9 mouse cellular contexts compared by ENCODE assay signal in genomic region chr15:10747638-10748037, GRCm38 (mm10). TPM values are rescaled to one million over a fixed set of nuclear protein-coding genes. Genes with fewer than 3 reads are reported as not detected.
DNase-seq lines count a peak whose midpoint lies in the region; ATAC-seq and TF ChIP-seq lines count a peak whose summit lies in the region.
"Had no signal": no experiment of that assay in that cellular context is flagged by ENCODE, and none has a peak within 500 bp of the region (broad histone marks: within the 10 kb centered on the region; RNA-seq: fewer than 3 reads in every experiment).

No protein-coding gene starts in this region.

- peaks cover 7% of the 10 kb centered on the region for H3K4me1 ChIP-seq in lung, embryonic 16.5 days (replicated peaks; ENCODE audit: control insufficient read depth, insufficient read depth, low read length)
- H3K4me1 ChIP-seq in lung, adult 2 months (ENCODE audit: control insufficient read depth, insufficient read depth, low read length), result peaks cover 17% of the 10 kb centered on the region
- peaks cover 5% of the 10 kb centered on the region; the same call in 1 of the 2 replicates for H3K4me1 ChIP-seq in embryonic facial prominence, embryonic 12.5 days
- H3K4me1 ChIP-seq in hindbrain, embryonic 13.5 days (replicated peaks), result peaks cover 19% of the 10 kb centered on the region
- peaks cover 12% of the 10 kb centered on the region; the same call in 1 of the 2 replicates for H3K4me1 ChIP-seq in neural tube, embryonic 14.5 days (ENCODE audit: control insufficient read depth, insufficient read depth, low read length)
- H3K4me1 ChIP-seq: stomach, embryonic 15.5 days had no signal

- ATAC-seq in lung, embryonic 16.5 days (ENCODE audit: low read depth), result peak; percentile 68
- ATAC-seq in embryonic facial prominence, embryonic 12.5 days (ENCODE audit: insufficient number of reproducible peaks, insufficient read depth, low FRiP score, low TSS enrichment), result no peak
- no peak for ATAC-seq in hindbrain, embryonic 13.5 days (ENCODE audit: low FRiP score)
- ATAC-seq in neural tube, embryonic 14.5 days (ENCODE audit: low read depth), result peak; percentile 64
- ATAC-seq: intestine, embryonic 16.5 days had no signal

- peak overlapping the region; percentile 25 for H3K27ac ChIP-seq in lung, embryonic 16.5 days (ENCODE audit: low read length)
- H3K27ac ChIP-seq in embryonic facial prominence, embryonic 12.5 days, result peak overlapping the region; percentile 24; the same call in 1 of the 2 replicates
- H3K27ac ChIP-seq in hindbrain, embryonic 13.5 days, result peak overlapping the region; percentile 75
- H3K27ac ChIP-seq in neural tube, embryonic 14.5 days (ENCODE audit: low read depth, low read length), result no peak overlapping the region
- H3K27ac ChIP-seq: stomach, embryonic 15.5 days had no signal

- TF ChIP-seq POLR2A in lung, adult 2 months (IDR thresholded peaks at IDR 0.05; ENCODE audit: borderline replicate concordance, extremely low read depth, low read depth, low read length), result no peak

- DNase-seq in lung, adult 2 months, result no peak
- DNase-seq in thymus, postnatal 0 days (ENCODE audit: low spot score), result no peak
- DNase-seq in kidney, adult 18-20 months, result no peak

- H3K36me3 ChIP-seq in lung, embryonic 16.5 days (ENCODE audit: control insufficient read depth, insufficient read depth, low read length), result no peaks in the 10 kb centered on the region
- no peaks in the 10 kb centered on the region for H3K36me3 ChIP-seq in embryonic facial prominence, embryonic 12.5 days
- no peaks in the 10 kb centered on the region for H3K36me3 ChIP-seq in hindbrain, embryonic 13.5 days
- H3K36me3 ChIP-seq in neural tube, embryonic 14.5 days (ENCODE audit: control insufficient read depth, insufficient read depth, low read length), result no peaks in the 10 kb centered on the region
- H3K36me3 ChIP-seq: stomach, embryonic 15.5 days had no signal

- no peak overlapping the region for H3K9ac ChIP-seq in lung, embryonic 16.5 days (ENCODE audit: low read length)
- no peak overlapping the region for H3K9ac ChIP-seq in embryonic facial prominence, embryonic 12.5 days
- no peak overlapping the region for H3K9ac ChIP-seq in hindbrain, embryonic 13.5 days
- no peak overlapping the region for H3K9ac ChIP-seq in neural tube, embryonic 14.5 days (replicated peaks; ENCODE audit: low read depth, low read length)
- H3K9ac ChIP-seq: stomach, embryonic 15.5 days had no signal

- no peak overlapping the region for H3K4me2 ChIP-seq in lung, embryonic 16.5 days (ENCODE audit: low read depth, low read length)
- H3K4me2 ChIP-seq in embryonic facial prominence, embryonic 12.5 days (replicated peaks), result no peak overlapping the region
- no peak overlapping the region for H3K4me2 ChIP-seq in hindbrain, embryonic 13.5 days
- H3K4me2 ChIP-seq in neural tube, embryonic 14.5 days (ENCODE audit: low read depth, low read length), result no peak overlapping the region
- H3K4me2 ChIP-seq: stomach, embryonic 15.5 days had no signal

- TF ChIP-seq CTCF in lung, adult 2 months (IDR thresholded peaks at IDR 0.05; ENCODE audit: insufficient read depth, low read length), result no peak

- no peaks in the 10 kb centered on the region for H3K27me3 ChIP-seq in lung, embryonic 16.5 days (ENCODE audit: control insufficient read depth, insufficient read depth, low read depth, low read length)
- H3K27me3 ChIP-seq in embryonic facial prominence, embryonic 12.5 days, result no peaks in the 10 kb centered on the region
- H3K27me3 ChIP-seq in hindbrain, embryonic 13.5 days, result no peaks in the 10 kb centered on the region
- H3K27me3 ChIP-seq in neural tube, embryonic 14.5 days (ENCODE audit: control insufficient read depth, insufficient read depth, low read length), result no peaks in the 10 kb centered on the region
- H3K27me3 ChIP-seq: stomach, embryonic 15.5 days had no signal

- 33% methylated on average over 8 of the region's 8 CpGs for WGBS in lung, embryonic 16.5 days
- WGBS in lung, adult 2 months, result 55% methylated on average over 8 of the region's 8 CpGs
- 70% methylated on average over 8 of the region's 8 CpGs for WGBS in embryonic facial prominence, embryonic 12.5 days
- WGBS in hindbrain, embryonic 13.5 days, result 35% methylated on average over 8 of the region's 8 CpGs
- WGBS in neural tube, embryonic 14.5 days, result 29% methylated on average over 8 of the region's 8 CpGs

- H3K9me3 ChIP-seq in lung, embryonic 16.5 days (ENCODE audit: control insufficient read depth, low read length), result no peaks in the 10 kb centered on the region
- H3K9me3 ChIP-seq in embryonic facial prominence, embryonic 12.5 days, result no peaks in the 10 kb centered on the region
- no peaks in the 10 kb centered on the region for H3K9me3 ChIP-seq in hindbrain, embryonic 13.5 days
- no peaks in the 10 kb centered on the region for H3K9me3 ChIP-seq in neural tube, embryonic 14.5 days (ENCODE audit: control insufficient read depth, low read length)
- H3K9me3 ChIP-seq: stomach, embryonic 15.5 days had no signal

- no peak overlapping the region for H3K4me3 ChIP-seq in lung, embryonic 16.5 days (ENCODE audit: low read length)
- no peak overlapping the region for H3K4me3 ChIP-seq in lung, adult 2 months (replicated peaks; ENCODE audit: extremely low read depth, low read depth, low read length)
- H3K4me3 ChIP-seq in embryonic facial prominence, embryonic 12.5 days, result no peak overlapping the region
- no peak overlapping the region for H3K4me3 ChIP-seq in hindbrain, embryonic 13.5 days
- H3K4me3 ChIP-seq in neural tube, embryonic 14.5 days (ENCODE audit: low read depth, low read length), result no peak overlapping the region
- H3K4me3 ChIP-seq: stomach, embryonic 15.5 days had no signal

RNA-seq across cellular contexts. Expression of gene Rai14, which starts 33.2 kb away (rescaled TPM):
- polyA plus RNA-seq in lung, embryonic 16.5 days (2015; fragmentation: Nextera tagmentation; extraction: Ambion mirVana), result 80.9 and 84.2 TPM in 2 replicates
- polyA plus RNA-seq in lung, adult 2 months (2012; rRNA removed), result 9.4 and 14.3 TPM in 2 replicates
- 85.6 and 89.7 TPM in 2 replicates for polyA plus RNA-seq in embryonic facial prominence, embryonic 12.5 days (2016; fragmentation: Nextera tagmentation; extraction: Ambion mirVana)
- 19.1 and 26.4 TPM in 2 replicates for polyA plus RNA-seq in hindbrain, embryonic 13.5 days (2015; fragmentation: Nextera tagmentation; extraction: Ambion mirVana)
- polyA plus RNA-seq in neural tube, embryonic 14.5 days (2014; fragmentation: Nextera tagmentation; extraction: Ambion mirVana), result 10.0 and 16.1 TPM in 2 replicates
- 6.8 and 8.1 TPM in 2 replicates for polyA plus RNA-seq in thymus, postnatal 0 days (2015; fragmentation: Nextera tagmentation; extraction: Ambion mirVana)

Comparison
In these comparisons a context has a peak if more than half of its experiments do, and no peak if none do; other contexts are left out.
1. ATAC-seq: peak in lung, embryonic 16.5 days (single experiment) and neural tube, embryonic 14.5 days (single experiment); none in embryonic facial prominence, embryonic 12.5 days (single experiment) and hindbrain, embryonic 13.5 days (single experiment).